Mouse (Mus musculus): ENCODE measurements around the gene Gtpbp3.
A peak's percentile ranks its signal among the peaks of the same experiment; 100 is the strongest.

- TF ChIP-seq MYC (IDR thresholded peaks at IDR 0.05; ENCODE audit: low read depth, low read length): 0 out of 2 replicates have a peak, but pooled peaks have one; percentile 20
- TF ChIP-seq GATA1 (IDR thresholded peaks at IDR 0.05; ENCODE audit: low read depth, low read length): no peak
- no peak for TF ChIP-seq POLR2A (IDR thresholded peaks at IDR 0.05; ENCODE audit: control insufficient read depth in 1 of 2, insufficient read depth in 1 of 2, low read depth in 1 of 2, low read length in 2 of 2, poor library complexity in 1 of 2)
- no peak for TF ChIP-seq CHD2 (IDR thresholded peaks at IDR 0.05; ENCODE audit: low read length)
- TF ChIP-seq HCFC1 (IDR thresholded peaks at IDR 0.05; ENCODE audit: low read depth, low read length): no peak
- TF ChIP-seq TCF12 (IDR thresholded peaks at IDR 0.05; ENCODE audit: low read depth, low read length): no peak
- no peak for TF ChIP-seq JUND (IDR thresholded peaks at IDR 0.05; ENCODE audit: low read depth, low read length)
- no peak for TF ChIP-seq ELF1 (IDR thresholded peaks at IDR 0.05; ENCODE audit: low read depth, low read length)
- no peak for TF ChIP-seq EP300 (IDR thresholded peaks at IDR 0.05; ENCODE audit: low read depth in 1 of 2, low read length in 2 of 2)
- no peak for TF ChIP-seq ZC3H11A (IDR thresholded peaks at IDR 0.05; ENCODE audit: low read depth, low read length)
- TF ChIP-seq POLR2AphosphoS2 (IDR thresholded peaks at IDR 0.05; ENCODE audit: low read length): peak; percentile 24; the same call in 1 of the 2 replicates
Observed at GRCm38 (mm10) chr8:71475702-71476075, 12.2 kb upstream of the Gtpbp3 start.

All from MEL (cell line).